Mouse (Mus musculus) olfactory bulb, adult 2 months (tissue): ENCODE measurements around the gene Imp3.

Experiments
- CTCF ChIP-seq: fragments of 200-500 bp; IDR thresholded peaks from 2 replicates; pipeline ENCODE4 v1.5.1; 2012; ENCODE audit warnings: low read depth, mild to moderate bottlenecking, low read length, moderate library complexity; ENCODE audit not compliant: insufficient read depth
- POLR2A ChIP-seq: fragments of 200-500 bp; IDR thresholded peaks from 2 replicates; pipeline ENCODE4 v1.6.1; 2012; ENCODE audit warnings: mild to moderate bottlenecking, low read depth, low read length, moderate library complexity; ENCODE audit not compliant: insufficient read depth

- TF ChIP-seq CTCF: no peak
- no peak for TF ChIP-seq POLR2A
Observed at GRCm38 (mm10) chr9:56911017-56911416, 26.3 kb upstream of the Imp3 start.
